Mouse (Mus musculus): ENCODE data around the gene Hbs1l. TPM values are rescaled to one million over a fixed set of nuclear protein-coding genes. Genes with fewer than 3 reads are reported as not detected.

Hbs1l gene
- polyA plus RNA-seq, 1 experiment from 2014 or later = 104 TPM

Other genes starting within 250 kb of the Hbs1l start
- 3.0 and 3.1 TPM in 2 replicates for gene Myb, start 135.0 kb upstream of the Hbs1l start, polyA plus RNA-seq (2015; fragmentation: Nextera tagmentation; extraction: Ambion mirVana)
- 0.17 TPM in 2 replicates for gene Aldh8a1, start 81.3 kb downstream of the Hbs1l start, polyA plus RNA-seq (2015; fragmentation: Nextera tagmentation; extraction: Ambion mirVana)